Mouse (Mus musculus) lung, embryonic 14.5 days (tissue): ENCODE data around the gene Kat6b. TPM values are rescaled to one million over a fixed set of nuclear protein-coding genes. Genes with fewer than 3 reads are reported as not detected.

ENCODE experiments used
- ATAC-seq: fragments of 200-750 bp; cut with Nextera tagmentation; 2 replicates; pipeline ENCODE4 v1.8.0; 2017; ENCODE audit warnings: mild to moderate bottlenecking, moderate TSS enrichment, moderate library complexity; ENCODE audit not compliant: insufficient read depth
- DNase-seq: peaks from one replicate; pipeline ENCODE4 v3.0.0-alpha.2; 2015
- H3K27ac ChIP-seq: fragments of 300-500 bp; sonication (generic); 2 replicates; pipeline ENCODE4 v1.5.1; 2014; ENCODE audit warnings: low read depth, mild to moderate bottlenecking, moderate library complexity
- H3K27me3 ChIP-seq: fragments of 300-500 bp; sonication (generic); 2 replicates; pipeline ENCODE4 v1.6.1; 2014; ENCODE audit warnings: low read length, control low read depth; ENCODE audit not compliant: insufficient read depth
- H3K36me3 ChIP-seq: fragments of 300-500 bp; sonication (generic); 2 replicates; pipeline ENCODE4 v1.6.1; 2014; ENCODE audit warnings: control low read depth; ENCODE audit not compliant: insufficient read depth
- H3K4me1 ChIP-seq: fragments of 300-500 bp; sonication (generic); 2 replicates; pipeline ENCODE4 v1.6.1; 2014; ENCODE audit warnings: antibody characterized with exemption, control low read depth; ENCODE audit not compliant: insufficient read depth
- H3K4me2 ChIP-seq: fragments of 300-500 bp; sonication (generic); 2 replicates; pipeline ENCODE4 v1.6.1; 2014; ENCODE audit warnings: mild to moderate bottlenecking
- H3K4me3 ChIP-seq: fragments of 300-500 bp; sonication (generic); 2 replicates; pipeline ENCODE4 v1.5.1; 2014; ENCODE audit warnings: low read depth, low read length
- H3K9ac ChIP-seq: fragments of 300-500 bp; sonication (generic); 2 replicates; pipeline ENCODE4 v1.6.1; 2014
- H3K9me3 ChIP-seq: fragments of 300-500 bp; sonication (generic); 2 replicates; pipeline ENCODE4 v1.6.1; 2016; ENCODE audit warnings: low read depth, low read length, control low read depth
- CTCF ChIP-seq: IDR thresholded peaks from 2 replicates; pipeline ENCODE4 v1.5.1; 2016; ENCODE audit warnings: antibody characterized with exemption, low read depth
- WGBS: fragments of 180-500 bp; shearing (Covaris S2); extraction: QIAGEN DNeasy Blood & Tissue Kit; methylation state at CpG from one replicate; pipeline ENCODE4 v1.1.7; 2014; 5-methylcytosine and 5-hydroxymethylcytosine counted together
- polyA plus RNA-seq: library from polyadenylated mRNA; unstranded; fragments of >200 nt; fragmentation: Nextera tagmentation; extraction: Ambion mirVana; gene quantifications from 2 replicates; pipeline ENCODE4 v1.2.1, GENCODE M21; 2014

Gene Kat6b
- polyA plus RNA-seq, result 12.4 and 14.2 TPM in 2 replicates

DNA sequence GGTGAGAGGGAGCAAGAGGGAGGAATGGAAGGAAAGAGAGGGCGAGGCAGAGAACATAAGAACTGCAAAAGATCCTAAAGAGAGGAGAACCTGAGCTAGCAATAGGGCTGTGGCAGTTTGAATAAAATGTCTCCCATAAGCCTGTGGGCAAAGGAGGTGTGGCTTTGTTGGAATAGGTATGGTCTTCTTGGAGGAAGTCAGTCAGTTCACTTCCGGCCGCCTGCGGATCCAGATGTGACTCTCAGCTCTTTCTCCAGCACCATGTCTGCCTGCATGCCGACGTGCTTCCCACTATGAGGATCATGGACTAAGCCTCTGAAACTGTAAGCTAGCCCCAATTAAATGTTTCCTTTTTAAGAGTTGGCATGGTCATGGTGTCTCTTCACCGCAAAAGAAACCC, at the start of gene Kat6b:
Kat6b (plus strand) TSS at position 204 of the 400 bp plus-strand sequence.
- no peak for TF ChIP-seq CTCF
- no peak within 1 kb of the TSS for H3K27ac ChIP-seq
- no peak within 1 kb of the TSS for H3K4me3 ChIP-seq
- ATAC-seq (no peak), DNase-seq (no peak)
- 94% methylated on average over 7 of the region's 7 CpGs for WGBS
- H3K4me1 ChIP-seq, result no peaks in the 10 kb centered on the region
- H3K27me3 ChIP-seq, result no peaks in the 10 kb centered on the region
- no peak within 1 kb of the TSS for H3K4me2 ChIP-seq
- no peak within 1 kb of the TSS for H3K9ac ChIP-seq
- no peaks in the 10 kb centered on the region for H3K36me3 ChIP-seq
- no peaks in the 10 kb centered on the region for H3K9me3 ChIP-seq

DNA sequence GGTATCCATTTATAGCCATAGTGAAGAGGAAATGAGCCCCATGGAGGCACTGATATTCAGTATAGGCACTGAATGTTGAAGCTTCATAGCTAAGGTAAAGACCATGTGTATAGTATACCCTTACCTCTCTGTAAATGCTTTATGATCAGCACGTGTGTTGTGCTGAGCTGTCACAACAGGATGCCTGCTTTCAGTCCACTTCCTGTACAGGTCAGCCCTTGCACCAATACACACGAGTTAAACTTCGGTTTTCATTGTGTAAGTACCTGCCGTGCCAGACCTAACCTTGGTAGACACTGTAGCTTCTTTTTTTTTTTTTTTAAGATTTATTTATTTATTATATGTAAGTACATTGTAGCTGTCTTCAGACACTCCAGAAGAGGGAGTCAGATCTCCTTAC, 47.8 kb upstream of the Kat6b start:
- TF ChIP-seq CTCF, result no peak
- Histone ChIP-seq H3K36me3 (no peaks in the 10 kb centered on the region), H3K4me3 (no peak overlapping the region), H3K27ac (no peak overlapping the region), H3K27me3 (no peaks in the 10 kb centered on the region), H3K4me1 (no peaks in the 10 kb centered on the region), H3K9ac (no peak overlapping the region), H3K4me2 (no peak overlapping the region), H3K9me3 (no peaks in the 10 kb centered on the region)
- DNase-seq, result no peak
- 71% methylated on average over 4 of the region's 4 CpGs for WGBS
- ATAC-seq, result no peak

DNA sequence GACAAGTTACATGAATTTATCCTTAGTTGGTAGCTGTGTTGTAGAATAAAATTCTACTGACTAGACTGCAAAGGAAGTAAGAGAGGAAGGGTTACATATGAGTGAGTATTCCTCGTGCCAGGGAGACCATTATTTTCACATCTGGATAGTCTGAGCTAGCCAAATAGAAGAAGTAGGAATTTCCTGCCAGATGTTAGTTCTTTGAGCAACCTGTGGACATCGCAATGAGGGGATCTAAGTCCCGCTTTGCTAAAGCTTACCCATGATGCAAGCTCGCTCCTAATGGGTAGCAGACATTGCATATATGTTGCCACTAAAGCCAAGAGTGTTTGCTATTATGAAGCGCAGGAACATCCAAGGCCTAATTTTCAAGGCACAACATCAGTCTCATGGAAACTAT, 47.2 kb upstream of the Kat6b start:
- H3K4me1 ChIP-seq, result no peaks in the 10 kb centered on the region
- DNase-seq (no peak), ATAC-seq (no peak)
- 67% methylated on average over 5 of the region's 5 CpGs for WGBS
- H3K9me3 ChIP-seq, result no peaks in the 10 kb centered on the region
- no peak overlapping the region for H3K4me3 ChIP-seq
- no peak overlapping the region for H3K4me2 ChIP-seq
- no peaks in the 10 kb centered on the region for H3K36me3 ChIP-seq
- no peaks in the 10 kb centered on the region for H3K27me3 ChIP-seq
- H3K27ac ChIP-seq, result no peak overlapping the region
- TF ChIP-seq CTCF, result no peak
- no peak overlapping the region for H3K9ac ChIP-seq

DNA sequence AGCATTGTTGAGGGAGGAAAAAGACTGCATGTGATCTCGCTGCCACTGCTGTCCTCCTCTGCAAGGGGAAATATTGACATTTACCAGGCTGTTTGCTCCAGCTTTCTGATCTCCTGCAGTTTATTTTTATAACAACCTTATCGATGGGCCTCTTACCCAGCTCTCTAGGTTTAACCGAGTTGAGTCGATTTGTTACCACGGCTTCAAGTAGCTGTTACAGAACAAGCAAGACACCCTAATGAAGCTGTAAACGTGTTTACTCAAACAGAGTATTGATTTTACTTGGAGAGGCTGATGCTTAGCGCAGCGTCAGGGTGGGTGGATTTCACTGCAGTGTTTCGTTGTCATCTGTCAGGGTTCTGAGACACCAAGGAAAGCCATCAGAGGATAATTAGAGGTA, 46.5 kb upstream of the Kat6b start:
- no peak for DNase-seq
- Histone ChIP-seq H3K4me2 (no peak overlapping the region), H3K27ac (no peak overlapping the region), H3K36me3 (no peaks in the 10 kb centered on the region), H3K4me1 (no peaks in the 10 kb centered on the region), H3K9ac (no peak overlapping the region), H3K4me3 (no peak overlapping the region), H3K27me3 (no peaks in the 10 kb centered on the region), H3K9me3 (no peaks in the 10 kb centered on the region)
- 24% methylated on average over 9 of the region's 9 CpGs for WGBS
- ATAC-seq, result no peak
- TF ChIP-seq CTCF, result no peak

DNA sequence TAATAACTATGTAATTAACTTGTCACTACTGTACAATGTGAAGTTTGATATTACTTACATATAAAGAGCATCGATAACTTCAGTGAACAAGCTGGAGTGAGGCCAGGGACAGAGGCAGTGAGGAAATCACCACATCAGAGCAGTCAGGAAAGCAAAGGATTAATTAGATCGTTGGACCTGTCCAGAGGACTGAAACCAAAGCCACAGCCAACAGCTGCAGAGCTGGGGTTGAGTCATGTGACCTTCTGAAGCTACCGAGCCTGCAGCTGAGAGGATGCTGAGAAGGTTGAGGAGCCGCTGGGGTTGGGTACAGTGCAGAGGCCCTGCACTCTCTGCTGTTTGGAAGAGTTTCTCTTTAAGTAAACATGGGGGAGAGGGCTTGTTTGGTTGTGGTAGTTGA, 41.4 kb upstream of the Kat6b start:
- DNase-seq (no peak), ATAC-seq (peak; percentile 52; the same call in 1 of the 2 replicates)
- Histone ChIP-seq H3K36me3 (no peaks in the 10 kb centered on the region), H3K27ac (no peak overlapping the region), H3K9me3 (no peaks in the 10 kb centered on the region), H3K4me2 (no peak overlapping the region), H3K4me1 (no peaks in the 10 kb centered on the region), H3K4me3 (no peak overlapping the region), H3K9ac (no peak overlapping the region), H3K27me3 (no peaks in the 10 kb centered on the region)
- no peak for TF ChIP-seq CTCF
- WGBS, result 26% methylated on average over 4 of the region's 4 CpGs

DNA sequence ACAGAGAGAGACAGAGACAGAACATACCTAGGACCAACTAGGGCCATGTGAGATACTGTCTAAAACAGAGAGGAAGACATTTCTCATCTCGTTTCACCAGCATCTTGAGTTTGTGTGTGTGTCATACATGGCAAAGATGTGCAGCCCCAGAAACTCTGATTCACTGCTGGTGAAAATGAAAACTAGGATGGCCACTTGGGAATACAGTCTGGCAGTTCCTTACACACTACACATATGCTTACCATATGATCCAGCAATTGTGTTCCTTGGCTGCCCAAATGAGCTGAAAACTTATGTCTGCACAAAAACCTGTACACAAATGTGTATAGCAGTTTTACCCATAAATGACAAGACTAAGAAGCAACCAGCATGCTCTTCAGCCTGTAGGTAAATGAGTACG, 40.7 kb upstream of the Kat6b start:
- DNase-seq, result no peak
- WGBS, result 81% methylated on average over 2 of the region's 2 CpGs
- H3K27ac ChIP-seq, result no peak overlapping the region
- H3K9ac ChIP-seq, result no peak overlapping the region
- H3K4me1 ChIP-seq, result no peaks in the 10 kb centered on the region
- H3K4me3 ChIP-seq, result no peak overlapping the region
- H3K27me3 ChIP-seq, result no peaks in the 10 kb centered on the region
- no peaks in the 10 kb centered on the region for H3K36me3 ChIP-seq
- H3K4me2 ChIP-seq, result no peak overlapping the region
- no peaks in the 10 kb centered on the region for H3K9me3 ChIP-seq
- no peak for TF ChIP-seq CTCF
- ATAC-seq, result no peak

DNA sequence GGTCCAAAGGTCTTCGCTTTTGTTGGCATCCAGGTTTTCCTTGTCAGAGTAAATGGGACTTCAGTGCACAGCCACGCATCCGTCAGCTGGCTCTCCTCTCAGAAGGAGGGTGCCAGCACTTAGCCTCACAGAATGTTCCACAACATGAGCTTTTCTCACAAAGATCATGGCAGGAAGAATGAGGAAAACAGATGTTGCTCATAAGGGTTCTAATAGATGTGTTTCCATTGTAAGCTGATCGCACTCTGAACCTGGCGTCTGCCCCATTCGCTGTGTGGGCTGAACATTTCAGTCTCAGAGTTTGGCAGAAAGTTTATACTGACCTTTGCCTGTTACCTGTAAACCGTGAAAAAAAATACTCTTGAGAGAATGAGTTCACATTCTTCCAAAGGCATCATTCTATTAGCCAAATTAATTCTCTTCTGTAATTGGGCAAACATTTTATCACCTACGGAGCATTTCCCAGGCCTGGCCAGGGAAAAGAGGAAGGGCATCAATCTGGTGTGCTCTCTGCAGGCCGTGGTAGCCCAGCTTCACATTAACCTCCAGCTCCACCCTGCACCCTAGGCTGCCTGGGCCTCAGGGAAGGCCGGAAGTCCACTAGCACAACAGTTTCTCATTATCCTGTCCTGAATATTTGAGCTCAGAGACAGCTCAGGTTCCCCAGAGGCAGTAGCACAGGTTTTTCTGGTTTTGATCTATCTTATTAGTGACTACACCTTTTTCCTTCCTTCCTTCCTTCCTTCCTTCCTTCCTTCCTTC, 39.3 kb upstream of the Kat6b start:
- Histone ChIP-seq H3K9ac (no peak overlapping the region), H3K9me3 (no peaks in the 10 kb centered on the region), H3K4me1 (no peaks in the 10 kb centered on the region), H3K4me3 (no peak overlapping the region), H3K36me3 (no peaks in the 10 kb centered on the region), H3K27ac (no peak overlapping the region), H3K4me2 (no peak overlapping the region), H3K27me3 (no peaks in the 10 kb centered on the region)
- TF ChIP-seq CTCF, result no peak
- 57% methylated on average over 10 of the region's 10 CpGs for WGBS
- ATAC-seq (no peak), DNase-seq (no peak)
